Mouse (Mus musculus) urinary bladder, adult 18-20 months (tissue): Measurements from ENCODE around the gene Btbd19.
A peak's percentile ranks its signal among the peaks of the same experiment; 100 is the strongest.

Source experiments
- DNase-seq, 2 experiments: peaks; one replicate each; pipeline ENCODE4 v3.0.0; 2022; ENCODE audit warnings: low spot score in 2 of 2, mixed read lengths in 2 of 2

Btbd19 gene

DNA sequence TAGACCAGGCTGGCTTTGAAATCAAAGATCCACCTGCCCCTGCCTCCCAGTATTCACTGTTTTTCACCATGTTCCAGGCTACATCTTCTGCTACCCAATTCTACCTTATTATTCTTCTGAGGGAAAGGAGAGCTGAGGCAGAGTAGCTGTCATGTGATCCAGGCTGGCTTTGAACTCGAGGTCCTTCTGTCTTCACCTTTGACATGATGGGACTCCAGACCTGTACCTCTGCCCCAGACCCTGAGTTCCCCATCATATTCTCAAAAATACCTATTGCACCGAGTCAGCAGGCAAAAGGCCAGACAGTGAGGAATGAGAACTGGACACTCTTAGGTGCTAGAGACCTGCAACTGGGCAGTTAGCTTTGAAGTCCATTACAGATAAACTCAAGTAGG lies 9.1 kb upstream of the Btbd19 start:
- no peak for DNase-seq

- peak; percentile 97 to 98 for DNase-seq
Measured at GRCm38 (mm10) chr4:117133817-117134600, 8.5 kb upstream of the Btbd19 start, which contains the start of gene Plk3. Gene Plk3, minus strand, starts transcription at chr4:117133963.

- DNase-seq: no peak
Measured at GRCm38 (mm10) chr4:117133366-117133796, 7.9 kb upstream of the Btbd19 start.

DNA sequence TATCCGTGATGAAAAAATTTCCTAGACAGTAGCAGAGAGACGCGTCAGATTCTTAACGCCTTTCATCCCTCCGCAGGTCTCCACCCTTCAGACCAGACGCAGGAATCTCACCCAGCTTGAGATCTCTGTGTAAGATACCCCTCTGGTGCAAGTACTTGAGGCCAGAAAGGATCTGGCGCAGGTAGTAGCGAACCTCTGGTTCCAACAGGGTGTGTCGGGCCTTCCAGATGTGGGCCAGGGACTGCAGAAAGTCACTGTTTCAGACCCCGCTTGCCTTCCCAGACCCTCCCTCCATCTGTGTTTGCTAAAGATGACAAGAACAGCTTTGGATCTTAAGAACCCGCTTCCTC lies 7.2 kb upstream of the Btbd19 start:
- DNase-seq: no peak

- DNase-seq: no peak
Measured at GRCm38 (mm10) chr4:117131890-117132793, 6.6 kb upstream of the Btbd19 start.

DNA sequence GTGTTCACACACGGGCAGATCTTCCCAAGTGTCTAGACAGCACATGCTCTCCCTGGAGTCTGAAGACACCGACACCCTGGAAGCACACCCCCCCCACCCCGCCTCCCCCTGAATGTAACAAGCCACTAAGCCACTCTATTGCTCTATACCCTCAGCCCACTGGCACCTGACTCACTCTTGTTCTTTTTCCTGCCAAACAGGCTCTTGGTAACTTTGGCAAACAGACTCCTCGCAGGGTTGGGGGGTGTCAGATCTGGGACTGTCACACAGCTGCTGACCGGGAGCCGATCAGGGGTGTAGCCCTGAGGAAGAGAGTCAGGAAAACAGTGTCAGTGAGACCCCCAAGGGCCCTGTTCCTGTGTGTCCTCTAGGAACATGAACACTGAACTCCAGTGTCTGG lies 5.7 kb upstream of the Btbd19 start:
- DNase-seq: peak in 1 of 2 experiments; percentile 52

DNA sequence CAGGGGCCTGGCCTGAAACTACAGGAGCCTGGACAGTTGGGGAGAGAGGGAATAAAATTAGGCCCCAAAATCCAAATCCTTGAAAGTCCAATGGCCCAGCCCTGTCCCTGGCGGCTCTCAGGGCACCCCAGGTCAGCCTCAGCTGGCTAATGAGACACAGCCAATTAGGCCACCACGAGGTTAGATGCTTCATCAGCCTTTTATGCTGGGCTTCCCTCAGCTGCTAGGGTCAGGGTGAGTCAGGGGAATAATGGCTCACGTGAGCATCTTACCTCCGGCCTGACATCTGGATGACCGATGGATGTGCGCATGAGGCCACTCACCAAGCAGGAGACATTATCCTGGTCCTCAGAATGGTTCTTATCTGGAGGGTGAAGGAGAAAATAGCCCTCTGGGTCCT lies 5.3 kb upstream of the Btbd19 start:
- no peak for DNase-seq

- no peak for DNase-seq
Measured at GRCm38 (mm10) chr4:117127991-117128686, 2.6 kb upstream of the Btbd19 start.

DNA sequence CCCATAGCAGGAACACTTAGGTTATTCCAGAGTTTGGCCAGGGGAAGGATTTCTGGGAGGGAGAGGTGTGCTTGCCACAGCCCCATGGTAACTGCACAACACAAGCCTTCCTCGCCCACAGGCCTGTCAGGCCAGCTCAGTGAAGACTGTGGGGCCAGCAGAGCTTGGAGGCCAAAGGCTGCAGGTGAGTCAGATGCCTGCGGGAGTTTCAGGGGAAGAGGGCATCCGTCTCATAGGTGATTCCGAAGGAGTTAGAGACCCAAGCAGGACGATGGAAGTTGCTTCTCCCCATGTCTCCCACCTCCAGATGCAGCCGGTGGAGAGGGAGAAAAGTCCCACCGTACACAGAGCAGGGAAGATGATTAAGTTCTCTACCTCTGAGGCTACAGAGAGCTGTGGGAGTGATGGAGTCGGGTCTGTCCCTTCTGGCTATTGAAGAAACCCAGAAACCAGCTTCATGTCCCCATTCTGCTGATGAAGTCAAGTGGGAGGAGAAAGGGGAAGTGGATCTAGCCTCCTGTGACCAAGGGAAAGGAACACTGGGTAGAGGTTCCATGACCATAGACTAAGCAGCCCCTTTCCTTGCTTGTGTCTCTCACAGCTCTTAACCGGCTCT lies 1.3 kb upstream of the Btbd19 start, which contains the start of gene Tctex1d4:
TSS of gene Tctex1d4 (plus strand) at position 120 of the 616 bp plus-strand sequence.
- peak in 1 of 2 experiments; percentile 70 for DNase-seq

- peak; percentile 64 to 86 for DNase-seq
Measured at GRCm38 (mm10) chr4:117125910-117126674, 567 bp upstream of the Btbd19 start.

DNA sequence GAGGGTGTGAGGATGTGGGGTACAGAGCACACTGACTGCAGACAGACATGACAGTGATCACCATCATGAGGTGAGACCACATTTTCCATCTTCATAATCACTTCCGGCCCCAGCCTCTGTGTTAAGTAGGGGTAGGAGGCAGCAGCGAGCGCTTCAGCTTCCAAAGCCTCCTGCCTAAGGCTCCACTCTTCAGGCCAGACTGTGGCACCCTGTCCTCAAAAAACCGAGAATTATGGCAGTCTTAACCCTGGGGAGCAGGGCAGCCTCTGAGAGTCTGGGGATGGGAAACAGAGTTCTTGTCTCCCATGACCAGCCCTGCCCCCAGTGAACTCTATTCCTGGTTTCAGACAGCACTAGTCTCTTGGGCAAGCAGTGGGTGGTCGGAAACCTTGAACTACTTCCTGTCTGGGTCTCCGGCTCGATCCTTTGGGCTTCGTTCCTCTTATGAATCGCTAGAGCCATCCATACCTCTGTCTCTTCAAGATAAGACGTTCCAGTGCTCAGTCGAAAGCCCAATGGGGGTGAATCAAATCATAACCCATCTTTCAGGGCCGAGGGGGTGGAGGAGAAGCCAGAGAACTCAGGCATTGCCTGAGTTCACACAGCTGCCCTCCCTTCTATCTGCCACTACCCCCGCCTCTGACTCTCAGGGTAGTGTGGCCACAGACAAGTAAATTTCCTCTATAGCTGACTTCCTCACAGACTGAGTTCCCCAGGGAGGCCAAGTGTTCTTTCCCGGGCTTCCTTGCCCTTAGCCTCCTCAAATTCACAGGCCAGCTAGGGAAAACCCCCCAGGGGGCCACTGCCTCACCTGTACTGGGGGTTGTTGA lies 792 bp downstream of the Btbd19 start:
- DNase-seq: no peak

- no peak for DNase-seq
Measured at GRCm38 (mm10) chr4:117124218-117124517, 1.4 kb downstream of the Btbd19 start.

DNA sequence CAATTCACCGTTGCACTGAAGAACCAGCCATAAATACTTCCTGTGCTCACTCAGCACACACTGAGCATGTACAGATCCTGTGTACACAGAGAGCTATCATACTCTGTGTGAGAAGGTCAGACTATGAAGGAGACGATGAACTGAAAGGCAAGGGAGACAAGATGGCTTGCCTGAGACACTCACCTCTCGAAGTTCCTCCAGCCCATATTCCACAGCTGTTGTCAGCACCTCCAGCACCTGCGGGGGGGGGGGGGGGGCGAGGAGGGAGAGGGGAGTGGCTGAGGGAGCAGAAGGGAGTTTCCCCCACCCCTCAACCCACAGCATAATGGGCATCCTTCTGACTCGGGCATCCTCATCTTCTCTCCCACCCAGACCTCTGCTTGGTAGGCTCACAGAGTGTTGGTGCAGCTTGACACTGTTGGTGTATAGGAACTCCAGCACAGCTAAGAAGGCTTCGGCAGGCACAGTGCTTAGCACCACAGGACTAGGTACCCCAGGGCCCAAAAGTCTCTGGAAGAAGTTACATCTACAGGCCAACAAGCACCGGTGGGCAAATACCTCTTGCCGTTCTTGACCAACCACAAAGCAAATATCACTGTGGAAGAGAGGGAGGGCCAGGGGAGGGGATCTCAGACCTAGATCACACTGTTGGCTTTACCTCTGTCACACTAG lies 1.8 kb downstream of the Btbd19 start:
- DNase-seq: no peak

DNA sequence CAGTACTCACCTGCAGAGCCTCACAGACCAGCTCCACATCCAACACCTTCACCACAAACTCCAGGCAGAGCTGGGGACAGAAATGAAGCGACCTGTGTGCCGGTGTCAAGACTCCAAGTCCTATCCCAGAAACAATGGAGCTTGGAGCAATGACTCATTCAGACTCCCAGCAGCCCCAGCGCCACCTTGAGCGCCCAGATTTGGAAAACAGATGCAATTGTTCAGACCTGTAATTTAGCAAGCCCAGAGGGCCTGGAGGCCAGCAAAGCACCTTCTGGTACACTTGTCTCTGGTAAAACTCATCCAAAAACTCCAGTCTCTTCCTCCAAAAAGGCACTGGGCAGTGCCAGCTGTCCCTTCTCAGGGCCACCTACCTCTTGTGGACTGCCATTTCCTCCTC lies 3.3 kb downstream of the Btbd19 start:
- DNase-seq: no peak

GRCm38 (mm10) chr4:117120445-117121414 lies 4.8 kb downstream of the Btbd19 start:
- DNase-seq: peak; percentile 81 to 96

- DNase-seq: no peak
Measured at GRCm38 (mm10) chr4:117120052-117120444, 5.5 kb downstream of the Btbd19 start.

GRCm38 (mm10) chr4:117119636-117120035 lies 5.9 kb downstream of the Btbd19 start:
- DNase-seq: no peak

- DNase-seq: no peak
Measured at GRCm38 (mm10) chr4:117117931-117118330, 7.6 kb downstream of the Btbd19 start.
